Mouse (Mus musculus): ENCODE data around the gene Tbc1d19. TPM values are rescaled to one million over a fixed set of nuclear protein-coding genes. Genes with fewer than 3 reads are reported as not detected.

The Tbc1d19 gene
- 10.8 and 13.3 TPM in 2 replicates for polyA plus RNA-seq (2011; ENCODE audit: insufficient read depth, insufficient read length, low replicate concordance, missing spikeins)

DNA sequence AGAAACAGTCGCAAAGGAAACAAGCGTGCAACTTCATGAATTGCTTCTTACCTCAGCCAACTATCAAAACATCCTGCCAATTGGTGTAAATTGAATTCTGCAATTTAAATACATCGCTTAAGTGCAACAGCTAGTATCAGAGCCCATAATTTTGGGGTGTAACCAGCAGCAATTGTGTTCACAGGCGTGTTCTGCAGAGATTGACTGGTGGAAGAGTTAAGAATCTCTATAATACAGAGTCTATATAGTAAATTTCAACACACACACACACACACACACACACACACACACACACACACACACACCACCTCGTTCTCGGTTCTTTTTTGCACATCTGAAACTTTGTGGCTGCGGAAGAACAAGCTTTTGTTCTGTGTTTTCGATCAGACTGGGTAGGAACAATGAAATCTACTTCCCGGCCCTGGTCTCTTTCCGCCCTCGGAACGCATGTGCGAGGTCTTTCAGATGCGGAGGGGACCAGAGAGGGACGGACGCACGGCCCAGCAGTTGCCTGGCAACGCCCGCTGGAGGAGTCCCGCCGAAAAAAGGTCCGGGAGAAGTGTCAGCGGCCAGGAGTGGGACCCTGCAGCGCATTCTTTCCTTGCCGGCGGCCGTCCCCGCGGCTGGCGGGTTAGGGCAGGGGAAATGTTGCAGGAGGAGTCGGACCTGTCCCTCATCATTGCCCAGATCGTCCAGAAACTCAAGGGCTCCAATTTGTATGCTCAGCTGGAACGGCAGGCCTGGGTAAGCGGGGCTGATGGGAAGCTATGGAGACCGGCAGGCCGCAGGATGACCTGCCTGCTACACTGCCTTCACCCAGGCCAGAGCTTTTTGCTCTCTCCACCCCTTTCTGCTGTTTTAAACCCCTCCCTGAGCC, at the start of gene Tbc1d19:
TSS of gene Tbc1d19 (plus strand) at position 492 of the 877 bp plus-strand sequence.
- Histone ChIP-seq H3K4me1 (ENCODE audit: control insufficient read depth, insufficient read depth, low read length) (no peaks in the 10 kb centered on the region), H3K27ac (ENCODE audit: control insufficient read depth, insufficient read depth, low read depth, low read length, poor library complexity) (no peak within 1 kb of the TSS), H3K4me3 (replicated peaks; ENCODE audit: control insufficient read depth, low read depth, low read length) (peak within 1 kb of the TSS; percentile 78)
- 7% methylated on average over 36 of the region's 36 CpGs for WGBS
- no peak for TF ChIP-seq POLR2A (IDR thresholded peaks at IDR 0.05; ENCODE audit: borderline replicate concordance, control insufficient read depth, low read depth, low read length)
- no peak for TF ChIP-seq CTCF (IDR thresholded peaks at IDR 0.05; ENCODE audit: control insufficient read depth, insufficient read depth, low read length)

DNA sequence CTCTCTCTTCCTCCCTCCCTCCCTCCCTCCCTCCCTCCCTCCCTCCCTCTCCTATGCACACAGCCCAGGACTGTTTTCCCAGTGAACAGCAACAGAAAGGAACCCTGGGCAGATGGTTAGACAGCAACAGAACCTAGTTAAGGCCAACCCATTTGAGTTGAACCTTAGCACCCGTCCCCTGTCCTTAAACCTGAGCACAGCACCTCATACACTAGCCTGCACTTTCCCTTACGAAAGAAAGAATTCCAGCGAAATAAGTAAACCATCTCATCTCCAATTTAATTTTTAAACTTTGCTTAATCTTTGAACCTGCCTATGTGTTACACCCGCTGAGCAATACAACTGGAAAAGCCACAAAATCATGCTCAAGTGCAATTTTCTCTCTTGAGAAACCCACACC, 49.5 kb upstream of the Tbc1d19 start:
- no peaks in the 10 kb centered on the region for H3K4me1 ChIP-seq (ENCODE audit: control insufficient read depth, insufficient read depth, low read length)
- 79% methylated on average over 4 of the region's 4 CpGs for WGBS
- H3K27ac ChIP-seq (ENCODE audit: control insufficient read depth, insufficient read depth, low read depth, low read length, poor library complexity): no peak overlapping the region
- TF ChIP-seq POLR2A (IDR thresholded peaks at IDR 0.05; ENCODE audit: borderline replicate concordance, control insufficient read depth, low read depth, low read length) (no peak), CTCF (IDR thresholded peaks at IDR 0.05; ENCODE audit: control insufficient read depth, insufficient read depth, low read length) (no peak)
- H3K4me3 ChIP-seq (replicated peaks; ENCODE audit: control insufficient read depth, low read depth, low read length): no peak overlapping the region

GRCm38 (mm10) chr5:53760914-53761313, 48.5 kb upstream of the Tbc1d19 start:
- Histone ChIP-seq H3K4me3 (replicated peaks; ENCODE audit: control insufficient read depth, low read depth, low read length) (no peak overlapping the region), H3K4me1 (ENCODE audit: control insufficient read depth, insufficient read depth, low read length) (no peaks in the 10 kb centered on the region), H3K27ac (ENCODE audit: control insufficient read depth, insufficient read depth, low read depth, low read length, poor library complexity) (no peak overlapping the region)
- no peak for TF ChIP-seq CTCF (IDR thresholded peaks at IDR 0.05; ENCODE audit: control insufficient read depth, insufficient read depth, low read length)
- no peak for TF ChIP-seq POLR2A (IDR thresholded peaks at IDR 0.05; ENCODE audit: borderline replicate concordance, control insufficient read depth, low read depth, low read length)
- 84% methylated on average over 3 of the region's 3 CpGs for WGBS

DNA sequence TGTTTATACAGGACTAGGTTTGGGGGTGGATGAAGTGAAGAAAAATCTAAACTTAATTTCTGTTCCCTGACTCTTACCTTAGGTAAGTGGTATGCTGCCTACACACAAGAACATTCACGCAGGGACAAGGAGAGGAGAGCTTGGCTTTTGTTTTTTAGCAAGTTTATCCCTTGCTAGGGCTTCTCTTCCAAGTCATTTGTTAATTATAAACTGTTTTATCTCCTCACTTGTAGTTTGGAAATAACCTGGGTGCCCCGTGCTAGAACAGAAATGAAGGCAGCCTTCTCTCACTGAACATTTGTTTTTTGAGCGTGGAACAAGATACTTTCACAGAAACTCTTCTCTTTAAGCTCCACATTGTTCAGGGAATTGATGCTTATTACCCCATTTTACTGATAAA, 48.1 kb upstream of the Tbc1d19 start:
- Histone ChIP-seq H3K4me3 (replicated peaks; ENCODE audit: control insufficient read depth, low read depth, low read length) (no peak overlapping the region), H3K27ac (ENCODE audit: control insufficient read depth, insufficient read depth, low read depth, low read length, poor library complexity) (no peak overlapping the region), H3K4me1 (ENCODE audit: control insufficient read depth, insufficient read depth, low read length) (no peaks in the 10 kb centered on the region)
- WGBS: 74% methylated on average over 3 of the region's 3 CpGs
- TF ChIP-seq POLR2A (IDR thresholded peaks at IDR 0.05; ENCODE audit: borderline replicate concordance, control insufficient read depth, low read depth, low read length) (no peak), CTCF (IDR thresholded peaks at IDR 0.05; ENCODE audit: control insufficient read depth, insufficient read depth, low read length) (no peak)

DNA sequence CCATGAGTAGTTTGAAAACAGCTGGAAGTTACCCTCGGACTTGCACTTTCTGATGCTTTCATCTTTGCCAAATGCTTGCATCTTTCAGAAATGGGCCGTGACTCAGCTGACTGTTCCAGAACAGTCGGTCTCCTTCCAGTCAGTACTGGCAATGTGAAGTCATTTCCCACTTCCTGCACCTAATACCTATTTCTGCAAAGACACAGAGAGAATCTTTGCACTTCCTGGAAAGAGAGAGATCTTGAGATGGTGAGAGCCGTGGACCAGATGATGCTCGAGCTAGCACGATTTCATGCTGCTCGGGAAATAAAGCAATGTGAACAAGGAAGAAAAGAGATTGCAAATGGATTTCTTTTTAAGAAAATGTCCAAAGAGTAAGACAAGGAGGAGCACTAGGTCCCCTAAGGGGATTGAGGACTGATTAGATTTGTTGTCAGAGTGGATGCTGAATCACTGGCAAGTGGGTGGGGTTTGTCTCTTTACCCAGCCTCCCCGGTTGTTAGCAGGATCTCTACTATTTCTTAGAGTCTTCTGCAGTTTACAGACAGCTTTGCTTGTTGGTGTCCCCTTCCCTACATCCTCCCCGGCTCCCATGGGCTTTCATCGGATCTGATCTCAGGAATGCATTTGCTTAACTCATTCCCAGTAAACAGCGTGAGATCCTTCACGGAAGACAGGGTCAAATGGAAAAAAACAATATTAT, 24.4 kb upstream of the Tbc1d19 start:
- Histone ChIP-seq H3K4me3 (replicated peaks; ENCODE audit: control insufficient read depth, low read depth, low read length) (no peak overlapping the region), H3K4me1 (ENCODE audit: control insufficient read depth, insufficient read depth, low read length) (no peaks in the 10 kb centered on the region; the same call in 1 of the 2 replicates), H3K27ac (ENCODE audit: control insufficient read depth, insufficient read depth, low read depth, low read length, poor library complexity) (no peak overlapping the region)
- TF ChIP-seq POLR2A (IDR thresholded peaks at IDR 0.05; ENCODE audit: borderline replicate concordance, control insufficient read depth, low read depth, low read length) (no peak), CTCF (IDR thresholded peaks at IDR 0.05; ENCODE audit: control insufficient read depth, insufficient read depth, low read length) (no peak)
- WGBS: 67% methylated on average over 12 of the region's 12 CpGs

GRCm38 (mm10) chr5:53801379-53801778, 8.0 kb upstream of the Tbc1d19 start:
- Histone ChIP-seq H3K4me3 (replicated peaks; ENCODE audit: control insufficient read depth, low read depth, low read length) (no peak overlapping the region), H3K27ac (ENCODE audit: control insufficient read depth, insufficient read depth, low read depth, low read length, poor library complexity) (no peak overlapping the region), H3K4me1 (ENCODE audit: control insufficient read depth, insufficient read depth, low read length) (no peaks in the 10 kb centered on the region)
- 70% methylated on average over 2 of the region's 2 CpGs for WGBS
- TF ChIP-seq CTCF (IDR thresholded peaks at IDR 0.05; ENCODE audit: control insufficient read depth, insufficient read depth, low read length) (no peak), POLR2A (IDR thresholded peaks at IDR 0.05; ENCODE audit: borderline replicate concordance, control insufficient read depth, low read depth, low read length) (no peak)

GRCm38 (mm10) chr5:53819711-53820110, 10.3 kb downstream of the Tbc1d19 start:
- no peak overlapping the region for H3K27ac ChIP-seq (ENCODE audit: control insufficient read depth, insufficient read depth, low read depth, low read length, poor library complexity)
- TF ChIP-seq CTCF (IDR thresholded peaks at IDR 0.05; ENCODE audit: control insufficient read depth, insufficient read depth, low read length) (no peak), POLR2A (IDR thresholded peaks at IDR 0.05; ENCODE audit: borderline replicate concordance, control insufficient read depth, low read depth, low read length) (no peak)
- no peaks in the 10 kb centered on the region for H3K4me1 ChIP-seq (ENCODE audit: control insufficient read depth, insufficient read depth, low read length)
- WGBS: 91% methylated on average over 7 of the region's 7 CpGs
- no peak overlapping the region for H3K4me3 ChIP-seq (replicated peaks; ENCODE audit: control insufficient read depth, low read depth, low read length)

DNA sequence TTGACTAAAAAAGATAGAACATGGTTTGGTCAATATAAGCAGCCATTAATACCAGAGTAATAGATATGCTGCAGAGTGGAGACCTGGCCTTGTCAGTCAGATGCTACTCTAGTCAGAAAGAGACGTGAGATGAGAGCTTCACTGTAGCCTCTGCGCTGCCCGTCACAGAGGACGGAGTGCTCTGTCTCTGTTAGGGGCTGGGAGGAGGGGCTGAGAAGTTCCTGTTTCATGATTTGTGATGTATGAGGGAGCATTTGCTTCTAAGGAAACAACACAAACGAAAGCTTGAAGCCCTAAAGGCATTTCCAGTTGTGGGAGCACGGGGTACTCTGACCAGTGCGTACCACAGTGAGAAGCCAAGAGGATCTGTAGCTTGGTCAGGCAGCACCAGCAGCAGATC, 16.5 kb downstream of the Tbc1d19 start:
- H3K27ac ChIP-seq (ENCODE audit: control insufficient read depth, insufficient read depth, low read depth, low read length, poor library complexity): no peak overlapping the region
- WGBS: 32% methylated on average over 7 of the region's 7 CpGs
- H3K4me3 ChIP-seq (replicated peaks; ENCODE audit: control insufficient read depth, low read depth, low read length): no peak overlapping the region
- no peak for TF ChIP-seq CTCF (IDR thresholded peaks at IDR 0.05; ENCODE audit: control insufficient read depth, insufficient read depth, low read length)
- no peaks in the 10 kb centered on the region for H3K4me1 ChIP-seq (ENCODE audit: control insufficient read depth, insufficient read depth, low read length)

Measured in bone marrow, adult 2 months (tissue).